Mouse (Mus musculus): Measurements from ENCODE around the gene Dpp10. TPM values are rescaled to one million over a fixed set of nuclear protein-coding genes. Genes with fewer than 3 reads are reported as not detected.

The Dpp10 gene
- polyA plus RNA-seq, 1 experiment from 2014 or later, result 3.8 TPM

- Histone ChIP-seq H3K4me3 (no peak overlapping the region), H3K4me2 (replicated peaks) (no peak overlapping the region), H3K27ac (no peak overlapping the region), H3K27me3 (replicated peaks) (no peaks in the 10 kb centered on the region), H3K9ac (no peak overlapping the region), H3K9me3 (no peaks in the 10 kb centered on the region), H3K36me3 (no peaks in the 10 kb centered on the region), H3K4me1 (no peaks in the 10 kb centered on the region)
- ATAC-seq (ENCODE audit: low FRiP score, low read depth), result no peak
- 71% methylated on average over 1 of the region's 1 CpGs for WGBS
Measured at GRCm38 (mm10) chr1:123542496-123542895, 502.9 kb downstream of the Dpp10 start.

DNA sequence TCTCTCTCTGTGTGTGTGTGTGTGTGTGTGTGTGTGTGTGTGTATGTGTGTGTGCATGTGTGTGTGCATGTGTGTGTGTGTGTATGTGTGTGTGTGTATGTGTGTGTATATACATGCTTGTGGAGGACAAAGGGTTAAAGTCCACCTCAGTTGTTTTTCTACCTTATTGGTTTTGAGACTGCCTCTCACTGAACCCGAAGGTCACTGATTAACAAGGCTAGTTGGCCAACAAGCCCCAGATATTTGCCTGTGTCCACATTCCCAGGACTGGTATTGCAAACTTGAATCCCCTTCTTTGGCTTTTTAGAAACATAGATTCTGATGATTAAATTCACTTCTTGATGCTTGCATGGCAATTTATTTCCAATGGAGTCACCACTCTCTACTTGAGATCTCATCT is 577.6 kb downstream of the Dpp10 start:
- Histone ChIP-seq H3K9me3 (no peaks in the 10 kb centered on the region), H3K4me2 (replicated peaks) (no peak overlapping the region), H3K27ac (no peak overlapping the region), H3K27me3 (replicated peaks) (no peaks in the 10 kb centered on the region), H3K4me1 (no peaks in the 10 kb centered on the region), H3K4me3 (no peak overlapping the region), H3K9ac (no peak overlapping the region), H3K36me3 (no peaks in the 10 kb centered on the region)
- WGBS, result 57% methylated on average over 1 of the region's 1 CpGs
- ATAC-seq (ENCODE audit: low FRiP score, low read depth), result no peak

- ATAC-seq (ENCODE audit: low FRiP score, low read depth), result no peak
- 56% methylated on average over 1 of the region's 1 CpGs for WGBS
- H3K36me3 ChIP-seq, result no peaks in the 10 kb centered on the region
- H3K4me3 ChIP-seq, result no peak overlapping the region
- no peaks in the 10 kb centered on the region for H3K27me3 ChIP-seq (replicated peaks)
- H3K4me2 ChIP-seq (replicated peaks), result no peak overlapping the region
- H3K27ac ChIP-seq, result no peak overlapping the region
- no peaks in the 10 kb centered on the region for H3K4me1 ChIP-seq
- H3K9ac ChIP-seq, result no peak overlapping the region
- no peaks in the 10 kb centered on the region for H3K9me3 ChIP-seq
Measured at GRCm38 (mm10) chr1:123414163-123414562, 631.2 kb downstream of the Dpp10 start.

- Histone ChIP-seq H3K9ac (no peak overlapping the region), H3K27me3 (replicated peaks) (no peaks in the 10 kb centered on the region), H3K36me3 (no peaks in the 10 kb centered on the region), H3K4me2 (replicated peaks) (no peak overlapping the region), H3K9me3 (no peaks in the 10 kb centered on the region), H3K4me1 (no peaks in the 10 kb centered on the region), H3K4me3 (no peak overlapping the region), H3K27ac (no peak overlapping the region)
- WGBS, result 67% methylated on average over 2 of the region's 2 CpGs
- no peak for ATAC-seq (ENCODE audit: low FRiP score, low read depth)
Measured at GRCm38 (mm10) chr1:123351300-123351699, 694.1 kb downstream of the Dpp10 start.

DNA sequence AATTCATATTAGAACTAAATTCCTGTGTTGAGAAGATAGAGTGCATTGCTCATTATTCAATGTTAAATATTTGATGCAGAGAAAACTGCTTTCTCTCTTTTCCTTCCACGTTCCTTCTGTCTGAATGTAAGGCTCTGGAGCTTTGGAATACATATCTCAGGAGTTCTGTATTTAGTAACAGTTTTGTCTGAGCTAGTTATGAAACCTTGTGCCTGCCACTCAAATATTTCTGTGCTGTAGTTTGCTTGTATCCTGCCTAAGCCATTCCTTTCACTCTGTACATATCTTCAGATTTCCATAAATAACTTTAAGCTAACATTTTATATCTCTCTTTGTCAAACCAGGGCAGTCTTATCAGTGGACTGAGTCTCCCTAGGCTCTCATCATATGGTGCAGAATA is 707.5 kb downstream of the Dpp10 start:
- Histone ChIP-seq H3K27me3 (replicated peaks) (no peaks in the 10 kb centered on the region), H3K9ac (no peak overlapping the region), H3K4me2 (replicated peaks) (no peak overlapping the region), H3K4me1 (no peaks in the 10 kb centered on the region), H3K9me3 (no peaks in the 10 kb centered on the region), H3K36me3 (no peaks in the 10 kb centered on the region), H3K4me3 (no peak overlapping the region), H3K27ac (no peak overlapping the region)
- no peak for ATAC-seq (ENCODE audit: low FRiP score, low read depth)
- 79% methylated on average over 1 of the region's 1 CpGs for WGBS

DNA sequence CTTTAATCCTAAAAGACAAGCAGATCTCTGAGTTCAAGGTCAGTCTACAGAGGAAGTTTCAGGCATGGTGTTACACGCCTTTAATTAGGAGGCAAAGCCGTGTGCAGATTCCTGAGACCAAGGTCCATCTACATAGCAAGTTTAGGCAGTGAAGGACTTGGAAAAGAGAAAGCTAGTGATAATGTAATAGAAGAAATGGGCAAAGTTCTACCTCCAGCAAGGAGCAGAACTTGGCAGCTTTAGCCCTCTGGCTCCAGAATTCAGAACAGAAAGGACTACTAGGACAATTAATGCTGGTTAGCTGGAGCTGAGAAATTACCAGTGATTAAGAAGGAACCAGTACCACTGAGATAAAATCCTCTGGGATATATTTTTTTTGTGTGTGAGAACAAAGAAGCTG is 728.5 kb downstream of the Dpp10 start:
- ATAC-seq (ENCODE audit: low FRiP score, low read depth), result no peak
- H3K9me3 ChIP-seq, result no peaks in the 10 kb centered on the region
- no peaks in the 10 kb centered on the region for H3K27me3 ChIP-seq (replicated peaks)
- H3K36me3 ChIP-seq, result no peaks in the 10 kb centered on the region
- H3K4me3 ChIP-seq, result no peak overlapping the region
- no peak overlapping the region for H3K9ac ChIP-seq
- H3K4me2 ChIP-seq (replicated peaks), result no peak overlapping the region
- no peaks in the 10 kb centered on the region for H3K4me1 ChIP-seq
- no peak overlapping the region for H3K27ac ChIP-seq
- WGBS, result 91% methylated on average over 2 of the region's 2 CpGs

Measured in neural tube, embryonic 12.5 days (tissue).